Mouse (Mus musculus): Measurements from ENCODE around the gene Diras2. TPM values are rescaled to one million over a fixed set of nuclear protein-coding genes. Genes with fewer than 3 reads are reported as not detected.
A peak's percentile ranks its signal among the peaks of the same experiment; 100 is the strongest.

Gene Diras2
- polyA plus RNA-seq, 1 experiment from 2014 or later = 0.22 TPM

- no peak for ATAC-seq (replicated peaks; ENCODE audit: insufficient number of reproducible peaks, low FRiP score, low TSS enrichment, low read depth)
- H3K4me1 ChIP-seq (ENCODE audit: control insufficient read depth, insufficient read depth, low read length) = no peaks in the 10 kb centered on the region; the same call in 1 of the 2 replicates
- H3K27me3 ChIP-seq (ENCODE audit: control insufficient read depth, insufficient read depth, low read length) = no peaks in the 10 kb centered on the region
- H3K9ac ChIP-seq (replicated peaks; ENCODE audit: low read length) = no peak overlapping the region
- H3K27ac ChIP-seq (replicated peaks; ENCODE audit: low read depth, low read length) = no peak overlapping the region
- H3K4me3 ChIP-seq (ENCODE audit: low read depth, low read length) = no peak overlapping the region
- DNase-seq (ENCODE audit: low spot score) = no peak
- WGBS = 69% methylated on average over 9 of the region's 9 CpGs
- no peaks in the 10 kb centered on the region for H3K9me3 ChIP-seq (replicated peaks; ENCODE audit: control insufficient read depth, low read length)
- H3K4me2 ChIP-seq (ENCODE audit: low read depth, low read length) = no peak overlapping the region
- H3K36me3 ChIP-seq (replicated peaks; ENCODE audit: control insufficient read depth, insufficient read depth, low read depth, low read length) = no peaks in the 10 kb centered on the region
Observed at GRCm38 (mm10) chr13:52572451-52573446, 41.7 kb upstream of the Diras2 start.

GRCm38 (mm10) chr13:52571591-52572384 lies 40.7 kb upstream of the Diras2 start:
- ATAC-seq (replicated peaks; ENCODE audit: insufficient number of reproducible peaks, low FRiP score, low TSS enrichment, low read depth) (no peak), DNase-seq (ENCODE audit: low spot score) (no peak)
- H3K9ac ChIP-seq (replicated peaks; ENCODE audit: low read length) = no peak overlapping the region
- no peaks in the 10 kb centered on the region for H3K4me1 ChIP-seq (ENCODE audit: control insufficient read depth, insufficient read depth, low read length)
- H3K4me2 ChIP-seq (ENCODE audit: low read depth, low read length) = no peak overlapping the region
- 84% methylated on average over 11 of the region's 11 CpGs for WGBS
- no peak overlapping the region for H3K27ac ChIP-seq (replicated peaks; ENCODE audit: low read depth, low read length)
- H3K36me3 ChIP-seq (replicated peaks; ENCODE audit: control insufficient read depth, insufficient read depth, low read depth, low read length) = no peaks in the 10 kb centered on the region
- no peaks in the 10 kb centered on the region for H3K27me3 ChIP-seq (ENCODE audit: control insufficient read depth, insufficient read depth, low read length)
- no peaks in the 10 kb centered on the region for H3K9me3 ChIP-seq (replicated peaks; ENCODE audit: control insufficient read depth, low read length)
- no peak overlapping the region for H3K4me3 ChIP-seq (ENCODE audit: low read depth, low read length)

GRCm38 (mm10) chr13:52570276-52570675 lies 39.2 kb upstream of the Diras2 start:
- no peaks in the 10 kb centered on the region for H3K4me1 ChIP-seq (ENCODE audit: control insufficient read depth, insufficient read depth, low read length)
- no peak overlapping the region for H3K9ac ChIP-seq (replicated peaks; ENCODE audit: low read length)
- H3K9me3 ChIP-seq (replicated peaks; ENCODE audit: control insufficient read depth, low read length) = no peaks in the 10 kb centered on the region
- ATAC-seq (replicated peaks; ENCODE audit: insufficient number of reproducible peaks, low FRiP score, low TSS enrichment, low read depth) (no peak), DNase-seq (ENCODE audit: low spot score) (no peak)
- no peaks in the 10 kb centered on the region for H3K36me3 ChIP-seq (replicated peaks; ENCODE audit: control insufficient read depth, insufficient read depth, low read depth, low read length)
- no peak overlapping the region for H3K27ac ChIP-seq (replicated peaks; ENCODE audit: low read depth, low read length)
- H3K4me3 ChIP-seq (ENCODE audit: low read depth, low read length) = no peak overlapping the region
- 97% methylated on average over 9 of the region's 9 CpGs for WGBS
- H3K4me2 ChIP-seq (ENCODE audit: low read depth, low read length) = no peak overlapping the region
- no peaks in the 10 kb centered on the region for H3K27me3 ChIP-seq (ENCODE audit: control insufficient read depth, insufficient read depth, low read length)

GRCm38 (mm10) chr13:52569194-52569769 lies 38.2 kb upstream of the Diras2 start:
- Histone ChIP-seq H3K4me3 (ENCODE audit: low read depth, low read length) (no peak overlapping the region), H3K27ac (replicated peaks; ENCODE audit: low read depth, low read length) (no peak overlapping the region), H3K4me2 (ENCODE audit: low read depth, low read length) (no peak overlapping the region), H3K9ac (replicated peaks; ENCODE audit: low read length) (no peak overlapping the region), H3K9me3 (replicated peaks; ENCODE audit: control insufficient read depth, low read length) (no peaks in the 10 kb centered on the region), H3K4me1 (ENCODE audit: control insufficient read depth, insufficient read depth, low read length) (no peaks in the 10 kb centered on the region), H3K27me3 (ENCODE audit: control insufficient read depth, insufficient read depth, low read length) (no peaks in the 10 kb centered on the region), H3K36me3 (replicated peaks; ENCODE audit: control insufficient read depth, insufficient read depth, low read depth, low read length) (no peaks in the 10 kb centered on the region)
- DNase-seq (ENCODE audit: low spot score) = no peak
- no peak for ATAC-seq (replicated peaks; ENCODE audit: insufficient number of reproducible peaks, low FRiP score, low TSS enrichment, low read depth)
- 78% methylated on average over 8 of the region's 8 CpGs for WGBS

GRCm38 (mm10) chr13:52566777-52567176 lies 35.7 kb upstream of the Diras2 start:
- H3K27me3 ChIP-seq (ENCODE audit: control insufficient read depth, insufficient read depth, low read length) = no peaks in the 10 kb centered on the region
- no peak overlapping the region for H3K27ac ChIP-seq (replicated peaks; ENCODE audit: low read depth, low read length)
- no peaks in the 10 kb centered on the region for H3K9me3 ChIP-seq (replicated peaks; ENCODE audit: control insufficient read depth, low read length)
- ATAC-seq (replicated peaks; ENCODE audit: insufficient number of reproducible peaks, low FRiP score, low TSS enrichment, low read depth) (no peak), DNase-seq (ENCODE audit: low spot score) (no peak)
- no peak overlapping the region for H3K4me3 ChIP-seq (ENCODE audit: low read depth, low read length)
- WGBS = 77% methylated on average over 7 of the region's 7 CpGs
- H3K4me2 ChIP-seq (ENCODE audit: low read depth, low read length) = no peak overlapping the region
- H3K9ac ChIP-seq (replicated peaks; ENCODE audit: low read length) = no peak overlapping the region
- H3K36me3 ChIP-seq (replicated peaks; ENCODE audit: control insufficient read depth, insufficient read depth, low read depth, low read length) = no peaks in the 10 kb centered on the region
- no peaks in the 10 kb centered on the region for H3K4me1 ChIP-seq (ENCODE audit: control insufficient read depth, insufficient read depth, low read length)

GRCm38 (mm10) chr13:52566188-52566760 lies 35.2 kb upstream of the Diras2 start:
- H3K9ac ChIP-seq (replicated peaks; ENCODE audit: low read length) = no peak overlapping the region
- DNase-seq (ENCODE audit: low spot score) (no peak), ATAC-seq (replicated peaks; ENCODE audit: insufficient number of reproducible peaks, low FRiP score, low TSS enrichment, low read depth) (no peak)
- 87% methylated on average over 9 of the region's 9 CpGs for WGBS
- no peak overlapping the region for H3K4me3 ChIP-seq (ENCODE audit: low read depth, low read length)
- H3K4me2 ChIP-seq (ENCODE audit: low read depth, low read length) = no peak overlapping the region
- H3K9me3 ChIP-seq (replicated peaks; ENCODE audit: control insufficient read depth, low read length) = no peaks in the 10 kb centered on the region
- no peak overlapping the region for H3K27ac ChIP-seq (replicated peaks; ENCODE audit: low read depth, low read length)
- no peaks in the 10 kb centered on the region for H3K27me3 ChIP-seq (ENCODE audit: control insufficient read depth, insufficient read depth, low read length)
- H3K36me3 ChIP-seq (replicated peaks; ENCODE audit: control insufficient read depth, insufficient read depth, low read depth, low read length) = no peaks in the 10 kb centered on the region
- H3K4me1 ChIP-seq (ENCODE audit: control insufficient read depth, insufficient read depth, low read length) = no peaks in the 10 kb centered on the region

GRCm38 (mm10) chr13:52565103-52565739 lies 34.1 kb upstream of the Diras2 start:
- Histone ChIP-seq H3K9me3 (replicated peaks; ENCODE audit: control insufficient read depth, low read length) (no peaks in the 10 kb centered on the region), H3K27me3 (ENCODE audit: control insufficient read depth, insufficient read depth, low read length) (no peaks in the 10 kb centered on the region), H3K4me1 (ENCODE audit: control insufficient read depth, insufficient read depth, low read length) (no peaks in the 10 kb centered on the region), H3K9ac (replicated peaks; ENCODE audit: low read length) (no peak overlapping the region), H3K4me2 (ENCODE audit: low read depth, low read length) (no peak overlapping the region), H3K36me3 (replicated peaks; ENCODE audit: control insufficient read depth, insufficient read depth, low read depth, low read length) (no peaks in the 10 kb centered on the region), H3K27ac (replicated peaks; ENCODE audit: low read depth, low read length) (no peak overlapping the region), H3K4me3 (ENCODE audit: low read depth, low read length) (no peak overlapping the region)
- 88% methylated on average over 18 of the region's 18 CpGs for WGBS
- peak; percentile 29 for DNase-seq (ENCODE audit: low spot score)
- ATAC-seq (replicated peaks; ENCODE audit: insufficient number of reproducible peaks, low FRiP score, low TSS enrichment, low read depth) = no peak

Measured in embryonic facial prominence, embryonic 11.5 days (tissue).